Mouse (Mus musculus): ENCODE measurements at regions not wholly inside any gene's neighbourhood (a gene's known extent, or its start where the extent isn't known, plus 50 kb on each side); places are given as distances from the start of the nearest gene placed in this dataset.

DNA sequence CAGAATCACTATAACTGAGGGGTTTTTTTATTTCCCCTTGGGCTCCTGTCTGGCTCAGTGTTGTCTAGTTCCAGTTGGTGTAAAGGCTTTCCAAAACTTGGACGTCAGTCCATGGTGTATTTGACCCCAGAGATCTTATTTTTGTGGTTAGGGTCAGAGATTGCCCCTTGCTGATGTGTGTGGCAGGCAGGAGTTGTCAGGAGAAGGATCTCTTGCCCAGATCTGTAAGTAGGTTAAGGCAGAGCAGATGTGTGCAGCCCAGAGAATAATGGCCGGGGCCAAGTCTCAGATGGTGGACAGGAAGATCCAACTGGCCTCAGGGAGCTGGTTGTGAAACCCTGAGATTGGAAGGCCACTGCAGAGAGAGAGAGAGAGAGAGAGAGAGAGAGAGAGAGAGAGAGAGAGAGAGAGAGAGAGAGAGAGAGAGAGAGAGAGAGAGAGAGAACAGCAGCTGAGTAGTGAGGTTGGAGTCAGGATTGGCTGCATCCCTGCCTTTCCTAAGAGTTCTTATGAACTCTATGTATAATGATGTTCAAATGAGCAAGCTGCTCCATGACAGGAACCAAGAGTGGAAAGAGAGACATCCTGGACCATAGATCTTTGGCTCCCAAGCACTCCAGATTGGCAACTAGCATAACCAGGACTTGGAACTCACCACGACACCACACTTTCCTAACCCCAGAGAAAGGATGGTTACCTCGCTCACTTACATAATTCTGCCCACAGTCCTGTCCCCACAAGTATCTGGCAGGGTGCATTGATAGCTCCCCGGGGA is 479.9 kb downstream of the Gm826 start:
- Histone ChIP-seq H3K27ac (ENCODE audit: insufficient read depth, low read depth) (no peak overlapping the region), H3K4me2 (ENCODE audit: insufficient read depth, low read depth, poor library complexity, severe bottlenecking) (no peak overlapping the region), H3K4me1 (ENCODE audit: control insufficient read depth in 1 of 2, insufficient read depth in 2 of 2) (no peaks in the 10 kb centered on the region), H3K36me3 (replicated peaks in 1 of 2; ENCODE audit: control insufficient read depth in 1 of 2, insufficient read depth in 1 of 2, low read length in 1 of 2) (no peaks in the 10 kb centered on the region), H3K27me3 (replicated peaks) (peaks cover 54% of the 10 kb centered on the region), H3K9me3 (replicated peaks; ENCODE audit: low read length) (no peaks in the 10 kb centered on the region), H3K79me2 (replicated peaks; ENCODE audit: control insufficient read depth, extremely low read depth, insufficient read depth, poor library complexity, severe bottlenecking) (no peaks in the 10 kb centered on the region), H3K4me3 (replicated peaks in 1 of 3; ENCODE audit: low read depth in 2 of 3, low read length in 2 of 3, poor library complexity in 1 of 3) (no peak overlapping the region), H3K9ac (ENCODE audit: insufficient read depth, low read depth) (no peak overlapping the region)
- in situ Hi-C loops (cut with MboI; ENCODE audit: low pct_ligation_motif_present, low pct_unique_long_range_greater_than_20kb, low sequenced_read_pairs) (no loop called here), dilution Hi-C loops (cut with MboI; ENCODE audit: extremely low pct_ligation_motif_present, extremely low pct_unique_long_range_greater_than_20kb, low sequenced_read_pairs) (no loop called here)
- DNase-seq (ENCODE audit: extremely low read depth) = no peak
- TF ChIP-seq MEF2A (IDR thresholded peaks at IDR 0.05; ENCODE audit: borderline replicate concordance, low read depth, low read length) (no peak), GABPA (IDR thresholded peaks at IDR 0.05; ENCODE audit: insufficient replicate concordance, low read depth, low read length) (no peak), ELF1 (IDR thresholded peaks at IDR 0.05; ENCODE audit: low read depth, low read length) (no peak), TBP (conservative IDR thresholded peaks at IDR 0.05; ENCODE audit: low read depth, low read length) (no peak), ETS1 (conservative IDR thresholded peaks at IDR 0.05; ENCODE audit: low read depth, low read length) (no peak), SMC3 (IDR thresholded peaks at IDR 0.05; ENCODE audit: low read depth, low read length) (no peak), USF2 (conservative IDR thresholded peaks at IDR 0.05; ENCODE audit: low read depth, low read length) (no peak), EP300 (IDR thresholded peaks at IDR 0.05; ENCODE audit: low read length) (no peak)

- Histone ChIP-seq H3K27me3 (replicated peaks) (peaks cover 51% of the 10 kb centered on the region), H3K79me2 (replicated peaks; ENCODE audit: control insufficient read depth, extremely low read depth, insufficient read depth, poor library complexity, severe bottlenecking) (no peaks in the 10 kb centered on the region), H3K9me3 (replicated peaks; ENCODE audit: low read length) (no peaks in the 10 kb centered on the region), H3K27ac (ENCODE audit: insufficient read depth, low read depth) (no peak overlapping the region), H3K4me3 (replicated peaks in 1 of 3; ENCODE audit: low read depth in 2 of 3, low read length in 2 of 3, poor library complexity in 1 of 3) (no peak overlapping the region), H3K9ac (ENCODE audit: insufficient read depth, low read depth) (no peak overlapping the region), H3K4me1 (ENCODE audit: control insufficient read depth in 1 of 2, insufficient read depth in 2 of 2) (no peaks in the 10 kb centered on the region), H3K4me2 (ENCODE audit: insufficient read depth, low read depth, poor library complexity, severe bottlenecking) (no peak overlapping the region), H3K36me3 (replicated peaks in 1 of 2; ENCODE audit: control insufficient read depth in 1 of 2, insufficient read depth in 1 of 2, low read length in 1 of 2) (no peaks in the 10 kb centered on the region)
- dilution Hi-C loops (cut with MboI; ENCODE audit: extremely low pct_ligation_motif_present, extremely low pct_unique_long_range_greater_than_20kb, low sequenced_read_pairs) = no loop called here
- in situ Hi-C loops (cut with MboI; ENCODE audit: low pct_ligation_motif_present, low pct_unique_long_range_greater_than_20kb, low sequenced_read_pairs) = no loop called here
- DNase-seq (ENCODE audit: extremely low read depth) = no peak
- TF ChIP-seq MXI1 (IDR thresholded peaks at IDR 0.05; ENCODE audit: low read depth, low read length) (no peak), JUN (IDR thresholded peaks at IDR 0.05; ENCODE audit: insufficient read depth, low read depth, low read length) (no peak), GABPA (IDR thresholded peaks at IDR 0.05; ENCODE audit: insufficient replicate concordance, low read depth, low read length) (no peak), TCF12 (IDR thresholded peaks at IDR 0.05; ENCODE audit: low read depth, low read length) (no peak), JUND (conservative IDR thresholded peaks at IDR 0.05; ENCODE audit: low read depth, low read length) (no peak), ZC3H11A (IDR thresholded peaks at IDR 0.05; ENCODE audit: low read depth, low read length) (no peak)
Observed at GRCm38 (mm10) chr2:159852959-159853358, 481.0 kb downstream of the Gm826 start.
